Mouse (Mus musculus) forebrain, embryonic 16.5 days (tissue): ENCODE data around the gene Celf2. TPM values are rescaled to one million over a fixed set of nuclear protein-coding genes. Genes with fewer than 3 reads are reported as not detected.
A peak's percentile ranks its signal among the peaks of the same experiment; 100 is the strongest.

Source experiments
- ATAC-seq: fragments of 200-750 bp; cut with Nextera tagmentation; 2 replicates; pipeline ENCODE4 v1.8.0; 2017; ENCODE audit warnings: mild to moderate bottlenecking, moderate library complexity
- H3K27ac ChIP-seq: fragments of 300-500 bp; sonication (generic); 2 replicates; pipeline ENCODE4 v1.5.1; 2014; ENCODE audit warnings: low read length, control low read depth
- H3K27me3 ChIP-seq: fragments of 300-500 bp; sonication (generic); replicated peaks from 2 replicates; pipeline ENCODE4 v1.6.1; 2014; ENCODE audit warnings: low read length; ENCODE audit not compliant: control insufficient read depth, insufficient read depth
- H3K36me3 ChIP-seq: fragments of 300-500 bp; sonication (generic); 2 replicates; pipeline ENCODE4 v1.6.1; 2014; ENCODE audit not compliant: control insufficient read depth, insufficient read depth
- H3K4me1 ChIP-seq: fragments of 300-500 bp; sonication (generic); replicated peaks from 2 replicates; pipeline ENCODE4 v1.6.1; 2014; ENCODE audit warnings: low read length; ENCODE audit not compliant: control insufficient read depth, insufficient read depth
- H3K4me2 ChIP-seq: fragments of 300-500 bp; sonication (generic); 2 replicates; pipeline ENCODE4 v1.6.1; 2014; ENCODE audit warnings: mild to moderate bottlenecking, low read length, control low read depth
- H3K4me3 ChIP-seq: fragments of 300-500 bp; sonication (generic); replicated peaks from 2 replicates; pipeline ENCODE4 v1.5.1; 2014; ENCODE audit warnings: mild to moderate bottlenecking, low read length, control low read depth
- H3K9ac ChIP-seq: fragments of 300-500 bp; sonication (generic); replicated peaks from 2 replicates; pipeline ENCODE4 v1.6.1; 2014; ENCODE audit warnings: low read depth, low read length, control low read depth
- H3K9me3 ChIP-seq: fragments of 300-500 bp; sonication (generic); 2 replicates; pipeline ENCODE4 v1.6.1; 2016; ENCODE audit warnings: low read length; ENCODE audit not compliant: control insufficient read depth
- WGBS: fragments of 180-500 bp; shearing (Covaris S2); extraction: QIAGEN DNeasy Blood & Tissue Kit; methylation state at CpG from one replicate; pipeline ENCODE4 v1.1.7; 2014; 5-methylcytosine and 5-hydroxymethylcytosine counted together
- polyA plus RNA-seq: library from polyadenylated mRNA; unstranded; fragments of >200 nt; fragmentation: Nextera tagmentation; extraction: Ambion mirVana; gene quantifications from 2 replicates; pipeline ENCODE4 v1.2.1, GENCODE M21; 2015

The Celf2 gene
- polyA plus RNA-seq, 1 experiment from 2014 or later: 348 TPM

- no peaks in the 10 kb centered on the region for H3K27me3 ChIP-seq
- no peaks in the 10 kb centered on the region for H3K9me3 ChIP-seq
- no peaks in the 10 kb centered on the region for H3K36me3 ChIP-seq
- 91% methylated on average over 2 of the region's 2 CpGs for WGBS
- H3K4me3 ChIP-seq: no peak overlapping the region
- H3K4me2 ChIP-seq: no peak overlapping the region
- no peak overlapping the region for H3K27ac ChIP-seq
- H3K4me1 ChIP-seq: no peaks in the 10 kb centered on the region
- ATAC-seq: no peak
- no peak overlapping the region for H3K9ac ChIP-seq
These were observed 615.8 kb downstream of the Celf2 start for GRCm38 (mm10) chr2:6893597-6893996.

GRCm38 (mm10) chr2:6893095-6893494 is 616.3 kb downstream of the Celf2 start:
- ATAC-seq: no peak
- WGBS: 79% methylated on average over 3 of the region's 3 CpGs
- no peaks in the 10 kb centered on the region for H3K9me3 ChIP-seq
- H3K4me2 ChIP-seq: no peak overlapping the region
- H3K36me3 ChIP-seq: no peaks in the 10 kb centered on the region
- no peaks in the 10 kb centered on the region for H3K4me1 ChIP-seq
- H3K9ac ChIP-seq: no peak overlapping the region
- H3K27me3 ChIP-seq: no peaks in the 10 kb centered on the region
- H3K4me3 ChIP-seq: no peak overlapping the region
- H3K27ac ChIP-seq: no peak overlapping the region

GRCm38 (mm10) chr2:6884796-6885711 is 624.3 kb downstream of the Celf2 start:
- peak overlapping the region; percentile 71 for H3K4me3 ChIP-seq
- peak; percentile 72 for ATAC-seq
- H3K4me2 ChIP-seq: peak overlapping the region; percentile 50
- no peaks in the 10 kb centered on the region for H3K27me3 ChIP-seq
- no peaks in the 10 kb centered on the region for H3K9me3 ChIP-seq
- H3K9ac ChIP-seq: peak overlapping the region; percentile 84
- H3K27ac ChIP-seq: peak overlapping the region; percentile 99
- H3K36me3 ChIP-seq: no peaks in the 10 kb centered on the region
- 5% methylated on average over 8 of the region's 8 CpGs for WGBS
- peaks cover 15% of the 10 kb centered on the region for H3K4me1 ChIP-seq

- H3K9me3 ChIP-seq: no peaks in the 10 kb centered on the region
- no peaks in the 10 kb centered on the region for H3K27me3 ChIP-seq
- H3K4me1 ChIP-seq: peaks cover 18% of the 10 kb centered on the region
- peak overlapping the region; percentile 84 for H3K9ac ChIP-seq
- H3K4me2 ChIP-seq: peak overlapping the region; percentile 50
- H3K27ac ChIP-seq: peak overlapping the region; percentile 99
- ATAC-seq: peak; percentile 62
- whole genome bisulfite sequencing: 4% methylated on average over 13 of the region's 13 CpGs
- H3K4me3 ChIP-seq: peak overlapping the region; percentile 71
- no peaks in the 10 kb centered on the region for H3K36me3 ChIP-seq
These were observed 625.2 kb downstream of the Celf2 start for GRCm38 (mm10) chr2:6883996-6884795.

GRCm38 (mm10) chr2:6882236-6882885 is 627.0 kb downstream of the Celf2 start:
- Histone ChIP-seq H3K27me3 (no peaks in the 10 kb centered on the region), H3K4me3 (peak overlapping the region; percentile 47), H3K9ac (peak overlapping the region; percentile 73), H3K36me3 (no peaks in the 10 kb centered on the region), H3K9me3 (no peaks in the 10 kb centered on the region), H3K4me2 (peak overlapping the region; percentile 66), H3K4me1 (peaks cover 21% of the 10 kb centered on the region), H3K27ac (peak overlapping the region; percentile 93)
- WGBS: 15% methylated on average over 6 of the region's 6 CpGs
- no peak; the same call in 1 of the 2 replicates for ATAC-seq

DNA sequence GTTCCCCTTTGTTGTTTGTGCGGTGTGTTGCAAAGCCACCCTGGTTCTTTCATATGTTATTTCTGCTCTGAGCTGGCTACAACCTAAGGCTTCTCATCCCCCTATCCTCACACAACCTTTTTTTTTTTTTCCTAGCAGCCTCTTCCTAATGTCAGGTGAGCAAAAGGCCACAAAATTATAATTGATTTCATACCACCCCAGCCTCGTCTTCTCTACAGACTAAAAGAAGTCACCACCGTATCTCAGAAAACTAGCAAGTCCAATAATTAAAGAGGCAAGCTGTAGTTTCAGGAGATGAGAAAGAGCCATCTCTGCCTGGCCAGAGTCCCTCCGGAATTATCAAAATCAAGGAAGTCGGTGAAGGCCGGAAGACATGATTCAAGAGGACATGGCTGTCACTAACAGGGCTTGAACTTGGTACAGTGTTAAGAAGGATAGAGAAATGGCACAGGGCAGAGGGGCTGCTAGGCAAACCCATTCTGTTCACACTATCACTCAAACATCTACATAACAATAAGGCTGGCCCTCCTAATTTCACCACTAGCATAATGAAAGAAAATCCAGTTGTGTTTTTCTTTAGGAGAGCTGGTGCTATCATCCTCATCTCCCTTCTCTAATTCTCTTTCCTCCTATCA is 628.3 kb downstream of the Celf2 start:
- peak overlapping the region; percentile 73 for H3K9ac ChIP-seq
- H3K27ac ChIP-seq: peak overlapping the region; percentile 93
- 48% methylated on average over 6 of the region's 6 CpGs for WGBS
- no peaks in the 10 kb centered on the region for H3K36me3 ChIP-seq
- peaks cover 26% of the 10 kb centered on the region for H3K4me1 ChIP-seq
- H3K4me3 ChIP-seq: peak overlapping the region; percentile 47
- no peak for ATAC-seq
- H3K27me3 ChIP-seq: no peaks in the 10 kb centered on the region
- H3K9me3 ChIP-seq: no peaks in the 10 kb centered on the region
- peak overlapping the region; percentile 66 for H3K4me2 ChIP-seq

DNA sequence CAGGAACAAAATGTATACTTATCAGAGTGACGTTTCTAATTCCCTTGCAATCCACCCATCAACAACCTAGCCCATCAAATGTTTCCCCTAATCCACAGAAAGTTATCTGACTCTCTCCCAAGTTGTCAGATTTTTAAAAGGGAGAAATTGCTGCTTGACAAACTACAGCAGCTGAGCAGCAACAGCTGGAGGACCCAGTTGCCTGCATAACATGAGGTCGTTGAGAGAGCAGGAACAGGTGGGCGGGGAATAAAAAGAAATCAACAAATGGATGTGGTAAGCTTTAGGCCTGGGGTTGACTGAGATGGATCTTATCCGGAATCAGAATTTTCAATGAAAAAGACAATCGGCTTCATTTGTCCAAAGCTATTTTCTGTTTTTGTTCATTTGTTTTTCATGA is 632.3 kb downstream of the Celf2 start:
- H3K4me2 ChIP-seq: peak overlapping the region; percentile 69
- ATAC-seq: no peak

GRCm38 (mm10) chr2:6876547-6876946 is 632.8 kb downstream of the Celf2 start:
- no peaks in the 10 kb centered on the region for H3K9me3 ChIP-seq
- peak overlapping the region; percentile 69 for H3K4me2 ChIP-seq
- H3K9ac ChIP-seq: peak overlapping the region; percentile 30
- WGBS: 20% methylated on average over 5 of the region's 5 CpGs
- no peaks in the 10 kb centered on the region for H3K36me3 ChIP-seq
- H3K4me1 ChIP-seq: peaks cover 36% of the 10 kb centered on the region
- peak overlapping the region; percentile 86 for H3K27ac ChIP-seq
- peak overlapping the region; percentile 27 for H3K4me3 ChIP-seq
- H3K27me3 ChIP-seq: no peaks in the 10 kb centered on the region
- ATAC-seq: no peak

More for the DNA sequence above, 632.3 kb downstream of the Celf2 start:
- peaks cover 36% of the 10 kb centered on the region for H3K4me1 ChIP-seq
- H3K27ac ChIP-seq: peak overlapping the region; percentile 86
- H3K36me3 ChIP-seq: no peaks in the 10 kb centered on the region
- no peak overlapping the region; the same call in 1 of the 2 replicates for H3K4me3 ChIP-seq
- WGBS: 58% methylated on average over 5 of the region's 5 CpGs
- H3K27me3 ChIP-seq: no peaks in the 10 kb centered on the region
- H3K9me3 ChIP-seq: no peaks in the 10 kb centered on the region
- H3K9ac ChIP-seq: peak overlapping the region; percentile 30
